Mouse (Mus musculus): ENCODE measurements around the gene Nod1. TPM values are rescaled to one million over a fixed set of nuclear protein-coding genes. Genes with fewer than 3 reads are reported as not detected.

The Nod1 gene
- total and polyA plus RNA-seq, 2 experiments from 2014 or later, result 1.7 to 4.8 TPM

DNA sequence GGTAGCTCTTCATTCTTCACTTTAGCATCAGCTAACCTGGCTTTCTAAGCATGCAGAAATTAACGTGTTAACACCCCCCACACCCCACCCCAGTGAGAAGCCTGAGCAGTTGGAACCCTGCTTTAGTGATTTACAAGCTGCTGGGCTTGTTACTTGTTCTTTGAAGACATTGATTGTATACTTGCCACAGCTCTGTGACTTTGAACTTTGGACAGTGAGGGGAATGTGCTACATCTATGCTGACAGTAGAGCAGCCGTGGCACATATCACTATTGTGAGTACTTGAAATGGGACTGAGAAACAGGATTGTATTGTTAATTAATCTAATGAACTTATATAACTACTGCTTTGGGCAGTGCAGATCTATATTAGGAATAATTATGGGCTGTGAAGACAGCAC, 89.0 kb downstream of the Nod1 start:
- TF ChIP-seq CTCF (IDR thresholded peaks at IDR 0.05; ENCODE audit: low read depth), result no peak
- Histone ChIP-seq H3K4me1 (ENCODE audit: insufficient read depth, low read length) (no peaks in the 10 kb centered on the region), H3K36me3 (ENCODE audit: insufficient read depth, low read length) (no peaks in the 10 kb centered on the region), H3K9ac (replicated peaks; ENCODE audit: low read length) (no peak overlapping the region), H3K4me2 (ENCODE audit: low read depth, low read length) (no peak overlapping the region), H3K4me3 (ENCODE audit: low read length) (no peak overlapping the region), H3K27ac (no peak overlapping the region), H3K27me3 (ENCODE audit: insufficient read depth, low read length) (no peaks in the 10 kb centered on the region), H3K9me3 (ENCODE audit: low read length) (no peaks in the 10 kb centered on the region)
- DNase-seq (ENCODE audit: low spot score) (no peak), ATAC-seq (no peak)
- WGBS, result 80% methylated on average over 2 of the region's 2 CpGs

DNA sequence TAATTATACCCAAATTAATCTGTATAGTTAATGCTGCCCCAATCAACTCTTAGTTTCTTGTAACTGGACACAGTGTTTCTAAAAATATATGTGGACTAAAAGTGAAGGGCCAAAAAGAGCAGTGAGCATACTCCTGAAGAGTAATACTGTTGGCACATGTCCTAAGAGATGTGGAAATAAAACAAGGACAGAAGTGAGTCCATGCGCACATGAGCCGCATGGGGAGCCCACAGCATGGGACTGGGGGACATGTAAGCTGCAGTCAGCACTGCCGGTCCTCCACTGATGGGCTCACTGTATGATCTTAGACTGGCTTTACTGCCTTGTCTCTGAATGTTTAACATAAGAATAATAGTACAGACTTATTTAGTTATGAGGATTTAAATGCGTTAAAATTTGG, 92.3 kb downstream of the Nod1 start:
- Histone ChIP-seq H3K4me3 (ENCODE audit: low read length) (no peak overlapping the region), H3K27me3 (ENCODE audit: insufficient read depth, low read length) (no peaks in the 10 kb centered on the region), H3K27ac (no peak overlapping the region), H3K9me3 (ENCODE audit: low read length) (no peaks in the 10 kb centered on the region), H3K4me1 (ENCODE audit: insufficient read depth, low read length) (no peaks in the 10 kb centered on the region), H3K36me3 (ENCODE audit: insufficient read depth, low read length) (no peaks in the 10 kb centered on the region), H3K4me2 (ENCODE audit: low read depth, low read length) (no peak overlapping the region), H3K9ac (replicated peaks; ENCODE audit: low read length) (no peak overlapping the region)
- no peak for TF ChIP-seq CTCF (IDR thresholded peaks at IDR 0.05; ENCODE audit: low read depth)
- WGBS, result 88% methylated on average over 4 of the region's 4 CpGs
- ATAC-seq (no peak), DNase-seq (ENCODE audit: low spot score) (no peak)

- DNase-seq (ENCODE audit: low spot score) (no peak), ATAC-seq (no peak)
- no peaks in the 10 kb centered on the region for H3K4me1 ChIP-seq (ENCODE audit: insufficient read depth, low read length)
- H3K4me3 ChIP-seq (ENCODE audit: low read length), result no peak overlapping the region
- no peak for TF ChIP-seq CTCF (IDR thresholded peaks at IDR 0.05; ENCODE audit: low read depth)
- no peak overlapping the region for H3K27ac ChIP-seq
- no peaks in the 10 kb centered on the region for H3K9me3 ChIP-seq (ENCODE audit: low read length)
- no peak overlapping the region for H3K4me2 ChIP-seq (ENCODE audit: low read depth, low read length)
- H3K36me3 ChIP-seq (ENCODE audit: insufficient read depth, low read length), result no peaks in the 10 kb centered on the region
- H3K27me3 ChIP-seq (ENCODE audit: insufficient read depth, low read length), result no peaks in the 10 kb centered on the region
- no peak overlapping the region for H3K9ac ChIP-seq (replicated peaks; ENCODE audit: low read length)
Observed at GRCm38 (mm10) chr6:54878546-54878945, 93.9 kb downstream of the Nod1 start.

DNA sequence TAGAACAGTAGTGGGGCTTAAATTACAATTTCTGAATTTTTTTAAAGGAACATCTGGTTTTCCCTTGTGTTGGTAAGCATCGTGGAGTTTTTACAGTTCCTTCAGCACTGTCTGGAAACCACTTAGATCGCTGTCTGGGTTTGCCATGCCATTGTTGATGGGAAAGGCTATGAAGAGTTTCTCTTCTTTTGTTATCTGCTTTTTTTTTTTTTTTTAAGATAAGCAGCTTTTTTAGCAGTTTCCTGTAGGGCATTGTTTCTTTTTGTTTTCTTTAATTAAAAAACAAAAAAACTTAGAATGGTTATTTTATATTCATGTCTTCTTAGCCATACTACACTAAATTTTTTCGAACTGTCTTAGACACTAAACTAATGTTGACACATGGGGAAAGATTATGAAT, 94.8 kb downstream of the Nod1 start:
- WGBS, result 88% methylated on average over 3 of the region's 3 CpGs
- Histone ChIP-seq H3K27me3 (ENCODE audit: insufficient read depth, low read length) (no peaks in the 10 kb centered on the region), H3K4me3 (ENCODE audit: low read length) (no peak overlapping the region), H3K36me3 (ENCODE audit: insufficient read depth, low read length) (no peaks in the 10 kb centered on the region), H3K9me3 (ENCODE audit: low read length) (no peaks in the 10 kb centered on the region), H3K4me2 (ENCODE audit: low read depth, low read length) (no peak overlapping the region), H3K4me1 (ENCODE audit: insufficient read depth, low read length) (no peaks in the 10 kb centered on the region), H3K9ac (replicated peaks; ENCODE audit: low read length) (no peak overlapping the region), H3K27ac (no peak overlapping the region)
- TF ChIP-seq CTCF (IDR thresholded peaks at IDR 0.05; ENCODE audit: low read depth), result no peak
- no peak for DNase-seq (ENCODE audit: low spot score)
- no peak for ATAC-seq

DNA sequence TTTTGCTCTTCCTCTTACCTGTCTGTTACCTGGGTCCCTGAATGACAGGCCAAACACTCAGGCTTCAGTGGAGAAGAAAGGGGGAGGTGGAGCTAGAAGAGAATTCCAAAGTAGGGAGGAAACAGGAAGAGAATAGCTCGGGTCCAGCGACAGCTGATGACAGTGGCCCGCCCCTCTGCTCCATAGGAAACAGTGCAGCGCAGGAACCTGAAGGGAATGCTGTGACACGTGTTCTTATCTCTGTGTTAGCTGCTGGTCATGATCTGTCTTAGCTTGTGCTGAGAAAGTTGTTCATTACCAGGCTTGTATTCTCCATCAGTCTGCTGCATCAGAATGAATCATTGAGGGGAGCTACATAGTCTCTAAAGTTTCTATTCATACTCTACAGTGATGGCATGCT, 95.6 kb downstream of the Nod1 start:
- Histone ChIP-seq H3K27ac (no peak overlapping the region), H3K4me2 (ENCODE audit: low read depth, low read length) (no peak overlapping the region), H3K4me1 (ENCODE audit: insufficient read depth, low read length) (no peaks in the 10 kb centered on the region), H3K9ac (replicated peaks; ENCODE audit: low read length) (no peak overlapping the region), H3K4me3 (ENCODE audit: low read length) (no peak overlapping the region), H3K36me3 (ENCODE audit: insufficient read depth, low read length) (no peaks in the 10 kb centered on the region), H3K9me3 (ENCODE audit: low read length) (no peaks in the 10 kb centered on the region), H3K27me3 (ENCODE audit: insufficient read depth, low read length) (no peaks in the 10 kb centered on the region)
- ATAC-seq, result no peak
- DNase-seq (ENCODE audit: low spot score), result no peak
- TF ChIP-seq CTCF (IDR thresholded peaks at IDR 0.05; ENCODE audit: low read depth), result no peak
- 45% methylated on average over 5 of the region's 5 CpGs for WGBS

Other genes with a start within 250 kb of the Nod1 start
- 45.9 and 50.0 TPM in 2 replicates for gene Znrf2, start 155.7 kb downstream of the Nod1 start, total RNA-seq (2014; rRNA removed)
- gene Znrf2, start 155.7 kb downstream of the Nod1 start, polyA plus RNA-seq (2015; fragmentation: Nextera tagmentation; extraction: Ambion mirVana), result 5.9 and 7.0 TPM in 2 replicates
- gene Ggct, start 20.3 kb upstream of the Nod1 start, total RNA-seq (2014; rRNA removed), result 8.5 and 15.2 TPM in 2 replicates
- gene Ggct, start 20.3 kb upstream of the Nod1 start, polyA plus RNA-seq (2015; fragmentation: Nextera tagmentation; extraction: Ambion mirVana), result 23.0 and 23.2 TPM in 2 replicates
- gene Gars, start 65.4 kb upstream of the Nod1 start, total RNA-seq (2014; rRNA removed), result 111 and 114 TPM in 2 replicates
- 186 and 192 TPM in 2 replicates for gene Gars, start 65.4 kb upstream of the Nod1 start, polyA plus RNA-seq (2015; fragmentation: Nextera tagmentation; extraction: Ambion mirVana)
- 1.4 and 3.0 TPM in 2 replicates for gene Crhr2, start 160.4 kb upstream of the Nod1 start, total RNA-seq (2014; rRNA removed)
- 1.5 and 1.8 TPM in 2 replicates for gene Crhr2, start 160.4 kb upstream of the Nod1 start, polyA plus RNA-seq (2015; fragmentation: Nextera tagmentation; extraction: Ambion mirVana)
- gene Inmt, start 202.4 kb upstream of the Nod1 start, total RNA-seq (2014; rRNA removed), result 0.52 TPM in 1 of 2 replicates, not detected in the other
- gene Inmt, start 202.4 kb upstream of the Nod1 start, polyA plus RNA-seq (2015; fragmentation: Nextera tagmentation; extraction: Ambion mirVana), result not detected in 2 replicates
- 10.4 and 11.7 TPM in 2 replicates for gene Mindy4, start 230.8 kb upstream of the Nod1 start, total RNA-seq (2014; rRNA removed)
- gene Mindy4, start 230.8 kb upstream of the Nod1 start, polyA plus RNA-seq (2015; fragmentation: Nextera tagmentation; extraction: Ambion mirVana), result 8.2 and 8.4 TPM in 2 replicates

Data from hindbrain, postnatal 0 days (tissue).